Mouse (Mus musculus) lung, embryonic 16.5 days (tissue): ENCODE measurements around the gene Il18rap. TPM values are rescaled to one million over a fixed set of nuclear protein-coding genes. Genes with fewer than 3 reads are reported as not detected.
A peak's percentile ranks its signal among the peaks of the same experiment; 100 is the strongest.

Source experiments
- ATAC-seq: fragments of 200-750 bp; cut with Nextera tagmentation; 2 replicates; pipeline ENCODE4 v1.8.0; 2017; ENCODE audit warnings: low read depth, mild to moderate bottlenecking, moderate library complexity
- H3K27ac ChIP-seq: fragments of 300-500 bp; sonication (generic); 2 replicates; pipeline ENCODE4 v1.5.1; 2014; ENCODE audit warnings: mild to moderate bottlenecking, control low read depth, low read length
- H3K27me3 ChIP-seq: fragments of 300-500 bp; sonication (generic); 2 replicates; pipeline ENCODE4 v1.6.1; 2014; ENCODE audit warnings: low read depth, low read length, mixed read lengths; ENCODE audit not compliant: control insufficient read depth, insufficient read depth
- H3K36me3 ChIP-seq: fragments of 300-500 bp; sonication (generic); 2 replicates; pipeline ENCODE4 v1.6.1; 2014; ENCODE audit warnings: low read length; ENCODE audit not compliant: control insufficient read depth, insufficient read depth
- H3K4me1 ChIP-seq: fragments of 300-500 bp; sonication (generic); replicated peaks from 2 replicates; pipeline ENCODE4 v1.6.1; 2014; ENCODE audit warnings: low read length, mixed read lengths; ENCODE audit not compliant: control insufficient read depth, insufficient read depth
- H3K4me2 ChIP-seq: fragments of 300-500 bp; sonication (generic); 2 replicates; pipeline ENCODE4 v1.6.1; 2014; ENCODE audit warnings: low read depth, low read length, control low read depth
- H3K4me3 ChIP-seq: fragments of 300-500 bp; sonication (generic); 2 replicates; pipeline ENCODE4 v1.5.1; 2014; ENCODE audit warnings: mild to moderate bottlenecking, low read length, control low read depth
- H3K9ac ChIP-seq: fragments of 300-500 bp; sonication (generic); 2 replicates; pipeline ENCODE4 v1.6.1; 2014; ENCODE audit warnings: low read length, control low read depth
- H3K9me3 ChIP-seq: fragments of 300-500 bp; sonication (generic); 2 replicates; pipeline ENCODE4 v1.6.1; 2016; ENCODE audit warnings: low read length; ENCODE audit not compliant: control insufficient read depth
- WGBS: fragments of 180-500 bp; shearing (Covaris S2); extraction: QIAGEN DNeasy Blood & Tissue Kit; methylation state at CpG from one replicate; pipeline ENCODE4 v1.1.7; 2014; 5-methylcytosine and 5-hydroxymethylcytosine counted together
- polyA plus RNA-seq: library from polyadenylated mRNA; unstranded; fragments of >200 nt; fragmentation: Nextera tagmentation; extraction: Ambion mirVana; gene quantifications from 2 replicates; pipeline ENCODE4 v1.2.1, GENCODE M21; 2015

The Il18rap gene
- polyA plus RNA-seq, 1 experiment from 2014 or later: 0.23 TPM

GRCm38 (mm10) chr1:40476756-40477155 lies 38.4 kb upstream of the Il18rap start:
- Histone ChIP-seq H3K36me3 (no peaks in the 10 kb centered on the region), H3K4me3 (no peak overlapping the region), H3K9ac (no peak overlapping the region), H3K9me3 (no peaks in the 10 kb centered on the region), H3K27me3 (no peaks in the 10 kb centered on the region), H3K4me1 (no peaks in the 10 kb centered on the region), H3K4me2 (no peak overlapping the region), H3K27ac (no peak overlapping the region)
- ATAC-seq: no peak
- 45% methylated on average over 4 of the region's 4 CpGs for WGBS

- ATAC-seq: no peak
- H3K9me3 ChIP-seq: no peaks in the 10 kb centered on the region
- no peak overlapping the region for H3K4me3 ChIP-seq
- no peaks in the 10 kb centered on the region for H3K36me3 ChIP-seq
- 46% methylated on average over 6 of the region's 6 CpGs for WGBS
- H3K4me1 ChIP-seq: no peaks in the 10 kb centered on the region
- no peaks in the 10 kb centered on the region for H3K27me3 ChIP-seq
- H3K27ac ChIP-seq: no peak overlapping the region
- H3K4me2 ChIP-seq: no peak overlapping the region
- no peak overlapping the region for H3K9ac ChIP-seq
Observed at GRCm38 (mm10) chr1:40479505-40479923, 35.6 kb upstream of the Il18rap start.

GRCm38 (mm10) chr1:40494594-40494993 lies 20.6 kb upstream of the Il18rap start:
- Histone ChIP-seq H3K9me3 (no peaks in the 10 kb centered on the region), H3K27me3 (no peaks in the 10 kb centered on the region), H3K4me1 (peaks cover 3% of the 10 kb centered on the region; the same call in 1 of the 2 replicates), H3K27ac (no peak overlapping the region), H3K9ac (no peak overlapping the region), H3K4me3 (no peak overlapping the region), H3K36me3 (no peaks in the 10 kb centered on the region), H3K4me2 (no peak overlapping the region)
- no peak for ATAC-seq
- WGBS: 77% methylated on average over 4 of the region's 4 CpGs

GRCm38 (mm10) chr1:40499708-40500107 lies 15.5 kb upstream of the Il18rap start:
- no peaks in the 10 kb centered on the region for H3K9me3 ChIP-seq
- ATAC-seq: 0 out of 2 replicates have a peak, but pooled peaks have one; percentile 51
- H3K4me2 ChIP-seq: no peak overlapping the region
- H3K9ac ChIP-seq: no peak overlapping the region
- H3K27me3 ChIP-seq: no peaks in the 10 kb centered on the region
- peaks cover 6% of the 10 kb centered on the region; the same call in 1 of the 2 replicates for H3K4me1 ChIP-seq
- WGBS: 53% methylated on average over 1 of the region's 1 CpGs
- no peaks in the 10 kb centered on the region for H3K36me3 ChIP-seq
- H3K4me3 ChIP-seq: no peak overlapping the region
- no peak overlapping the region for H3K27ac ChIP-seq

GRCm38 (mm10) chr1:40501126-40501525 lies 14.0 kb upstream of the Il18rap start:
- 77% methylated on average over 4 of the region's 4 CpGs for whole genome bisulfite sequencing
- Histone ChIP-seq H3K9me3 (no peaks in the 10 kb centered on the region), H3K4me2 (no peak overlapping the region), H3K36me3 (no peaks in the 10 kb centered on the region), H3K4me1 (peaks cover 6% of the 10 kb centered on the region; the same call in 1 of the 2 replicates), H3K4me3 (no peak overlapping the region), H3K9ac (no peak overlapping the region), H3K27me3 (no peaks in the 10 kb centered on the region), H3K27ac (0 out of 2 replicates have a peak overlapping the region, but pooled peaks have one; percentile 10)
- ATAC-seq: no peak

GRCm38 (mm10) chr1:40501546-40502398 lies 13.4 kb upstream of the Il18rap start:
- Histone ChIP-seq H3K9ac (no peak overlapping the region), H3K36me3 (no peaks in the 10 kb centered on the region), H3K27me3 (no peaks in the 10 kb centered on the region), H3K4me1 (peaks cover 6% of the 10 kb centered on the region; the same call in 1 of the 2 replicates), H3K4me3 (no peak overlapping the region), H3K9me3 (no peaks in the 10 kb centered on the region), H3K4me2 (no peak overlapping the region), H3K27ac (0 out of 2 replicates have a peak overlapping the region, but pooled peaks have one; percentile 19)
- peak; percentile 76 for ATAC-seq
- 72% methylated on average over 11 of the region's 11 CpGs for WGBS

- no peaks in the 10 kb centered on the region for H3K36me3 ChIP-seq
- H3K4me1 ChIP-seq: 0 out of 2 replicates have a peak, but pooled peaks cover 3% of the 10 kb centered on the region
- no peak overlapping the region for H3K4me3 ChIP-seq
- no peak overlapping the region for H3K9ac ChIP-seq
- H3K27ac ChIP-seq: no peak overlapping the region
- H3K9me3 ChIP-seq: no peaks in the 10 kb centered on the region
- ATAC-seq: no peak
- WGBS: 64% methylated on average over 5 of the region's 5 CpGs
- no peak overlapping the region for H3K4me2 ChIP-seq
- no peaks in the 10 kb centered on the region for H3K27me3 ChIP-seq
Observed at GRCm38 (mm10) chr1:40504548-40504947, 10.6 kb upstream of the Il18rap start.

- no peak overlapping the region for H3K9ac ChIP-seq
- no peaks in the 10 kb centered on the region for H3K36me3 ChIP-seq
- no peak overlapping the region for H3K4me3 ChIP-seq
- 91% methylated on average over 6 of the region's 6 CpGs for WGBS
- ATAC-seq: no peak
- H3K27me3 ChIP-seq: no peaks in the 10 kb centered on the region
- no peak overlapping the region for H3K27ac ChIP-seq
- no peaks in the 10 kb centered on the region for H3K4me1 ChIP-seq
- H3K9me3 ChIP-seq: no peaks in the 10 kb centered on the region
- no peak overlapping the region for H3K4me2 ChIP-seq
Observed at GRCm38 (mm10) chr1:40516364-40516763, 1.2 kb downstream of the Il18rap start.

- H3K27me3 ChIP-seq: no peaks in the 10 kb centered on the region
- whole genome bisulfite sequencing: 77% methylated on average over 7 of the region's 7 CpGs
Observed at GRCm38 (mm10) chr1:40522918-40523317, 7.8 kb downstream of the Il18rap start.

More at GRCm38 (mm10) chr1:40522918-40523317, 7.8 kb downstream of the Il18rap start:
- Histone ChIP-seq H3K27ac (no peak overlapping the region), H3K9ac (no peak overlapping the region), H3K4me1 (no peaks in the 10 kb centered on the region), H3K4me2 (no peak overlapping the region), H3K36me3 (no peaks in the 10 kb centered on the region), H3K9me3 (no peaks in the 10 kb centered on the region), H3K4me3 (no peak overlapping the region)
- no peak for ATAC-seq
